Mouse (Mus musculus) heart, postnatal 0 days (tissue): ENCODE measurements at regions not wholly inside any gene's neighbourhood (a gene's known extent, or its start where the extent isn't known, plus 50 kb on each side); places are given as distances from the start of the nearest gene placed in this dataset.

Experiments
- CTCF ChIP-seq: IDR thresholded peaks from 2 replicates; pipeline ENCODE4 v1.5.1; 2016; ENCODE audit warnings: antibody characterized with exemption, control low read depth, low read depth
- EP300 ChIP-seq: IDR thresholded peaks from 2 replicates; pipeline ENCODE4 v1.6.1; 2016; ENCODE audit warnings: antibody characterized with exemption, low read depth

- TF ChIP-seq CTCF (no peak), EP300 (no peak)
Measured at GRCm38 (mm10) chr8:126692711-126693110, 98.9 kb upstream of the Irf2bp2 start.
